Mouse (Mus musculus): ENCODE measurements around the gene Sgsm2. TPM values are rescaled to one million over a fixed set of nuclear protein-coding genes. Genes with fewer than 3 reads are reported as not detected.

Gene Sgsm2
- total RNA-seq, 2 experiments from 2014 or later = 83.1 to 94.5 TPM

DNA sequence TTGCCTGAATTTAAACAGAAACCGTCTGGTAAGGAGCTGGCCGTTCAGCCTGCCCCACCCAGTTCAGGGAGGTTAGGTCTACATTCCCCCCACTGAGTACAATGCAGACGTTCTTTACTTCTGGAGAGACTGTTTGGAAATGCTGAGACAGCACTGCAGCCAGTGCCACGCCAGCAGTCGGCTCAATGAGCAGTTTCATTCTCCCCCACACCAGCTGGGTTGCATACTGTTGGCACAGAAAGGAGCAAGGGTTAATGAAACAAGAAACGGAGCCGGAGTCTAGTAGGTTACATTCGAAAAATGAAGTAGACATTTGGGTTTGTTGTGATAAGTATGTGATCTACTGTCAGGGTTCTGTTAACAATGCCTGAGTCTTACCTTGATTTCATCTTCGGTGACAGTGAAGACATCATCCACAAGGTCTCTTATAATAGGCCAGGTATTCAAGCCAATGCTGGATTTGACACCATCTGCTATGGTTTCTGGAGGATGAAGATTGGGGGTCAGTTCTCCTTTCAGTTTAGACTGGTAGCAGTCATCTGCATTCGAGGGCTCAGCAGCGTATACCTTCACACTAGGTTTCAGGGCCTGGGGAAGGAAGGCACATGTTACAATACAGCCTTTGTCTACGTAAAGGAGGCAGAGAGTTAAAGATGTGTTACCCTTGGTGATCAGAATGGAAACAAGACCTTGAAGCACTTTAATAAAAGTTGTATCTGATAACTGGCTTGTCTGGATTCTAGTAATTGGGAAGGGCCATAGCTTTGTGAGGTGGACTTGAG lies 11.9 kb upstream of the Sgsm2 start:
- no peak for DNase-seq (ENCODE audit: extremely low spot score in 1 of 2, low spot score in 2 of 2)
- intact Hi-C loops (cut with DNase I) = no loop called here

DNA sequence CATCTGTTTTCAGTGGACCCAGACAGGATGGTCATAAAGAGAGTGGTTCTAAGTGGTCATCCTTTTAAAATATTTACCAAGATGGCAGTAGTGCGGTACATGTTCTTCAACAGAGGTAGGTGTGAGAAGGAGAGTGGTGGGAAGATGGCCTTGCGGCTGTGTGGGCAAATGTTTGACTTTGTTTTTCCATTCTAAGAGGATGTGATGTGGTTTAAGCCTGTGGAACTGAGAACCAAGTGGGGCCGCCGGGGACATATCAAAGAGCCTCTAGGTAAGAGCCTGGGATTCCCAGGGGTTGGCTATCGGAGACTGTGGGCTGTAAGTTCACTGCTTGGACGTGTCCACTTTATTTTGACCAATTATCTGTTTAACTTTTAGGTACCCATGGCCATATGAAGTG lies 11.0 kb upstream of the Sgsm2 start:
- no peak overlapping the region for H3K27ac ChIP-seq
- intact Hi-C loops (cut with DNase I) = no loop called here
- DNase-seq (ENCODE audit: extremely low spot score in 1 of 2, low spot score in 2 of 2) = no peak
- no peak overlapping the region for H3K4me3 ChIP-seq
- no peak for TF ChIP-seq CTCF (IDR thresholded peaks at IDR 0.05)

More for the DNA sequence above, 11.9 kb upstream of the Sgsm2 start:
- no peak overlapping the region for H3K4me3 ChIP-seq
- H3K27ac ChIP-seq = no peak overlapping the region
- TF ChIP-seq CTCF (IDR thresholded peaks at IDR 0.05) = no peak

DNA sequence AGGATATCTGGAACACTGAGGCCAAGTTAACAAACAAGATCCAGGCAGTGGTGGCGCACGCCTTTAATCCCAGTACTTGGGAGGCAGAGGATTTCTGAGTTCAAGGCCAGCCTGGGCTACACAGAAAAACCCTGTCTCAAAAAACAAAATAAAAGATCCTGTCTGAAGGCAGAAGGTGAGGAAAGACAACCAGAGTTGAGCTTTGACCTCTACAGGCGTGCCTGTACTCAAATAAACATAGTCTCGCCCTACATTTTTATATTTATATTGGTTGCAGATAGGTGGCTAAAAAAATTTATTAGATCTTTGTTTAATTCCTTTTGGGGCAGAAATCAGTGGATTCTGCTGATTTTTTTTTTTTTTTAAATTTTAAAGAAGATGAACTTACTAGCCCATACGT lies 5.6 kb upstream of the Sgsm2 start:
- no peak for DNase-seq (ENCODE audit: extremely low spot score in 1 of 2, low spot score in 2 of 2)
- Histone ChIP-seq H3K27ac (no peak overlapping the region), H3K4me3 (no peak overlapping the region)
- no peak for TF ChIP-seq CTCF (IDR thresholded peaks at IDR 0.05)
- intact Hi-C loops (cut with DNase I) = no loop called here

DNA sequence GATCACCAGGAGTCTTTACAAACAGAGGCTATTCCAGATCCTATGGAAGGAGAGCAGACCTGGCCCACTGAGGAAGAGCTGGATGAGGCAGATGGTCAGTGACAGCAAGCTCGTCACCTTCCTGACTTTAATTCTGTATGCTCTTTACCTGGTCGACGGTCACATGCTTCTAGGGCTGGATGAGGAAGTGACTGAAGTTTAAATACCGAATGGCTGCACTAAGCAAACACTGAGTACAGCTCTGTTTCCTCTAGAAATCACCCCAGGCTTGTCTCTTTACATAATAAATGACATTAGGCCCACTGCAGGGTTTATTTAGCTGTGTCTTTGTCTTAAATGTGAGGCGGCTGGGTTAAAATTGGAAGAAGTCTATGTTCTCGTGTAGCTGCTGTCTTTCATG lies 4.7 kb upstream of the Sgsm2 start:
- no peak for DNase-seq (ENCODE audit: extremely low spot score in 1 of 2, low spot score in 2 of 2)
- Histone ChIP-seq H3K27ac (no peak overlapping the region), H3K4me3 (no peak overlapping the region)
- no peak for TF ChIP-seq CTCF (IDR thresholded peaks at IDR 0.05)
- intact Hi-C loops (cut with DNase I) = no loop called here

DNA sequence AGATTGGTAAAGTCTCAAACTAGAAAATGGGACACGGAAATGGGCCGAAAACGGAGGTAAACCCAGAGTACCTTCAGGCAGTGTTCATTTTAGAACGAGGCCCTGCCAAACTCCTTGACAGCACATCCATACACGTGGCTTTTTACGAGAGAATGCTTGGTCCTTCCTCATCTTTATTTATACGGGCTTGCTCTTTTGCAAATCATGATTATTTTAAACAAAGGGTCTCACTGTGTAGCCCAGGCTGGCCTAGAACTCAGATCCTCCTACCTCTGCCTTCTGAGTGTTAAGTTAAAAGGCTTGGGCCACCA lies 1.6 kb upstream of the Sgsm2 start:
- DNase-seq (ENCODE audit: extremely low spot score in 1 of 2, low spot score in 2 of 2) = no peak
- no peak for TF ChIP-seq CTCF (IDR thresholded peaks at IDR 0.05)
- intact Hi-C loops (cut with DNase I) = loop anchor here (1.0 kb wide), 1 partner anchor 21 kb away; no protein-coding TSS in a partner anchor
- Histone ChIP-seq H3K27ac (no peak overlapping the region), H3K4me3 (peak overlapping the region; percentile 63)

DNA sequence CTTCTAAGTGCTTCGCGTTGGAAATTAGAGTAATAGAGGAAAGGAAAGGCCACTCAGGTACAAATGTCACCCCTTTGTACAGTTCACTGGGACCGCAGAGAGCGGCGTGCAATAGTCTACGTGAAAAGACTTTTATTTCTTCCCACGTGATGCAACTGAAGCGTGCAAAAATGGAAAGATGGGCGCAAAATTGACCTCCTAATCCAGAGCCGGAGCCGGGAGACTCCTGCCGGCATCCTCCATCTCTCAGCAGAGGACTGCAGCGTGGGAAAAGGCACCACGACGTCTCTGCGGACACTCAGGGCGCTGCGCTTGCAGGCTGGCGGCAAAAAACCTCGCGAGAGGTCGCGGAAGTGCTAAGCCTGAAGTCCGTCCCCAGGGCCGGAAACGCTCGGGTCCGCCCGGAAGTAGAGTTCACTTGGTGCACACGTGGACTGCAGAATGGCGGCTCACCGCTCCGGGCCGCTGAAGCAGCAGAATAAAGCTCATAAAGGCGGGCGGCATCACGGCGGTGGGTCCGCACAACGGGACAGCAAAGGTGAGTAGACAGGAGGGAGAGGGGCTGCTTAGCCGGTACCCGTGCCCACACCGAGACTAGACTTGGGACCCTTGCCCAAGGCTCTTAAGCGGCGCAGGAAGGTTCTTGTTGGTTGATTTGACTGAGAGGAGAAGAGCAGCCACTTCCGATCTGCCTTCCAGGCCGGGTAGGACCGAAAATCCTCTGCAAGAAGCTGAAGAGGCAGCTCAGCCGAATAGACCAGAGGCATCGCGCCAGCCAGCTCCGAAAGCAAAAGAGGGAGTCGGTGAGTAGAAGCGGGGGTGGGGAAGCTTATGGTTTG lies 1.0 kb upstream of the Sgsm2 start, which contains the start of gene Tsr1:
Tsr1 (plus strand) TSS at position 394 of the 839 bp plus-strand sequence.
- intact Hi-C loops (cut with DNase I) = loop anchor here (1.0 kb wide), 1 partner anchor 21 kb away; no protein-coding TSS in a partner anchor
- no peak; the same call in 1 of the 2 replicates for TF ChIP-seq CTCF (IDR thresholded peaks at IDR 0.05)
- Histone ChIP-seq H3K27ac (peak within 1 kb of the TSS; percentile 97), H3K4me3 (peak within 1 kb of the TSS; percentile 63)
- DNase-seq (ENCODE audit: extremely low spot score in 1 of 2, low spot score in 2 of 2) = peak; percentile 82 to 89

DNA sequence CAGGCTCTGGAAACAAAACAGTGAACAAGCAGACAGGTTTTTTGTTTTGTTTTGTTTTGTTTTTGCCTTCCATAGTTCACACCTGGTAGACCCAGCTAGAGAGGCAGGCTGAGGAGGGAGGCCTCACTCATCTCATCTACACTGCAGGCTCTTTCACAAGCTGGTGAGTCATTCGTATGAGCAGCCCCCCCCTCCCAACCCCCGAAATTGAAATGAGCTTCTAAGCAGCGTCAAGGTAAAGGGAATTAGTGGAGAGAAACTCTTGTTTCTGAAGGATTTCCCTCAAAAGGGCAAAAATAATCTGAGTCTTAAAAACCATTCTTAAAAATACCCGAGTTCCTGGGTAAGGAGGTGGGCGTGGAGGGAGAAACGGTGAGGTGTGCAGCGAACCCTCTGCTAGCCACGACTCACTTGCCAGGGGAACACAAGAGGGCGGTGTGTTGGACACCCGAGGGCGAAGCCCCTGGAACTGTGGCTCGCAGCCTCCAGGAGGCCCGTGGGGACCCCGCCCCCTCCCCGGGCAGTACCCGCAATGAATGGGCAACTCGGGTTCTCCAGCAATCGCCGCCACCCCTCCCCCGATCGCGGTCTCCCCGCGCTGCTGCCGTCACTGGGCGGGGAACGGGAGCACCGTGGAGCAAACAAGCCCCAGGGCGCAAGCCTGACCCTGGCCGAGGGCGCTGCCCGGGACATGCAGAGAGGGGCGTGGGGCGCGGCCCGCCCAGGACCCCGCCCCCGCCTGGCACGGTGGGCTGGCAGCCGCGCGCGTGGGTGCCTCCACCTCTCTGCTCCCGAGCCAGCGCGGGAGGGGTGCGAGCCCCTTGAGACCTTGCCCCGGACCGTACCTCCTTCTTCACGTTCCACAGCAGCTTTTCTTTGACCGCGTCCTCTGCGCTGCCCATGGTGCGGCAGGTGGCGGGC lies 620 bp downstream of the Sgsm2 start:
- H3K4me3 ChIP-seq = peak overlapping the region; percentile 63
- peak overlapping the region; percentile 97 for H3K27ac ChIP-seq
- peak; percentile 24 for TF ChIP-seq CTCF (IDR thresholded peaks at IDR 0.05)
- peak; percentile 62 to 72 for DNase-seq (ENCODE audit: extremely low spot score in 1 of 2, low spot score in 2 of 2)
- intact Hi-C loops (cut with DNase I) = no loop called here

DNA sequence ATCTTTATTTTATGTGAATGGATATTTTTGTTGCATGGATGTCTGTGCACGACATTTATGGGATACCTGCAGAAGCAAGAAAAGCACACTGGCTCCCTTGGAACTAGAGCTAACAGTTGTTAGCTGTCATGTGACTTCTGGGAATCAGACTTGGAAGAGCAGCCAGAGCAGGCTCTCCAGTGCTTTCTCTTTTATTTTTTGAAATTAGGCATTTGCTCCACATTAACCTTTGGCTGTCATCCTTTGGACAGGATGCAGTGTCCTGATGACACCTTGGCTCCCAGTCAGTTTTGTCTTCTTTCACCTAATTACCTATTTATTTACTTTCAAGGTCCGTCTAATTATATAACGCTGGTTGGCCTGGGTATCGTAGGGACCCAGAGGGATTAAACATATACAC lies 2.2 kb downstream of the Sgsm2 start:
- no peak for TF ChIP-seq CTCF (IDR thresholded peaks at IDR 0.05)
- intact Hi-C loops (cut with DNase I) = no loop called here
- Histone ChIP-seq H3K27ac (peak overlapping the region; percentile 7; the same call in 1 of the 2 replicates), H3K4me3 (no peak overlapping the region)
- DNase-seq (ENCODE audit: extremely low spot score in 1 of 2, low spot score in 2 of 2) = no peak

DNA sequence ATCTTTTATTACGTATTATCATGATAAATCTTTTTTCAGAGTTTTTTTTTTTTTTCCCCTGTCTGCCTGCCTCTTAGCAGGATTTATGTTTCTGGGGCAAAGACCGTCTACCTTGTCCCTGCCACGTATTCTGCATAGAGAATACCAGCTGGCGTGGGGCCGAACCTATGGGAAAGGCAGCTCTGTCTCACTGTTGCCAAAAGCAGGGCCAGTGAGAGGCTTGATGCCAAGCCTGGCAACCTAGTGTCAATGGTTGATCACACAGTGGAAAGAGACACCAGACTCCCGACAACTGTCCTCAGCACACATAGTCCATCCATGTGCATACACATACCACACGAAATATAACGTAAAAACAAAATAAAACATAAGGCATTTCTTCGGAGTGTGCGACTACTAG lies 13.8 kb downstream of the Sgsm2 start:
- no peak for DNase-seq (ENCODE audit: extremely low spot score in 1 of 2, low spot score in 2 of 2)
- intact Hi-C loops (cut with DNase I) = no loop called here
- Histone ChIP-seq H3K27ac (no peak overlapping the region), H3K4me3 (no peak overlapping the region)
- TF ChIP-seq CTCF (IDR thresholded peaks at IDR 0.05) = no peak

DNA sequence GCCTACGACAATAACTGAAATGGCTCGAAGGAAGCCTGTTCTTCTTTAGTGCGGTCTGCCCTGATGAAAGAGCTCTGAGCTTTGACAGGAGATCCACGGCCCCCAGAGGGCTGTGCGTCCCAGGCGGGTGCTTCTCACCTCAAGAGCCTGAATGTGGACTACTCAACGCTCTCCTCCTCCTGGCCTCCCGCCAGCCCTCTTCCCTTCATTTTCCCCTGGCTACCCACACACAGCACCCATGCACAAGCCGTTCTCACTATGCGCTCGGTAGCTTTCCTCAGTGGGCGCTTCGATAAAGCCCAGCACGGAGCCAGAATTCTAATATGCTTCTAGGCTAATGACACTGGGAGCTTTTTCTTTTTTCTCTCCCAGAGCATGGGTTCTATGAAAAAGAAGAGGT lies 14.9 kb downstream of the Sgsm2 start:
- peak; percentile 50 to 54 for DNase-seq (ENCODE audit: extremely low spot score in 1 of 2, low spot score in 2 of 2)
- intact Hi-C loops (cut with DNase I) = no loop called here
- no peak overlapping the region for H3K4me3 ChIP-seq
- TF ChIP-seq CTCF (IDR thresholded peaks at IDR 0.05) = no peak
- peak overlapping the region; percentile 40; the same call in 1 of the 2 replicates for H3K27ac ChIP-seq

DNA sequence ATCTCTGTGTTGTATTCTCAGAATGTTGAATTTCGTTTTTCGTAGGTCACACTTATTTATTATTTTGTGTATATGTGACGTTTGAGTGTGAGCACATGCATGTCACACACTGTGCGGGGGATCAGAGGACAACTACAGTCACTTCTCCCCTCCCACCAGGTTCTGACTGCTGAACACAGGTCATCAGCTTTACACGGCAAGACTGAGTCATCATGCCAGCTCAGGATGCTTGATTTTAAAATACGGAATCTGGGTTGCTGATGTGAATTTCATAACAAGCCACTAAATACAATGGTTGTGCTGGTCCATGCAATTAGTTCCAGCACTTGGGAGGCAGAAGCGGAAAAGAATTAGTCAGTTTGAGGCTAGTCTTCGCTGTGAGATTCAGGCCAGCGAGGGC lies 15.9 kb downstream of the Sgsm2 start:
- DNase-seq (ENCODE audit: extremely low spot score in 1 of 2, low spot score in 2 of 2) = no peak
- no peak for TF ChIP-seq CTCF (IDR thresholded peaks at IDR 0.05)
- intact Hi-C loops (cut with DNase I) = no loop called here
- Histone ChIP-seq H3K4me3 (no peak overlapping the region), H3K27ac (no peak overlapping the region)
